Mouse (Mus musculus): Measurements from ENCODE around the gene Wipi1. TPM values are rescaled to one million over a fixed set of nuclear protein-coding genes. Genes with fewer than 3 reads are reported as not detected.

The Wipi1 gene
- polyA plus RNA-seq, 1 experiment from 2014 or later: 12.4 TPM

DNA sequence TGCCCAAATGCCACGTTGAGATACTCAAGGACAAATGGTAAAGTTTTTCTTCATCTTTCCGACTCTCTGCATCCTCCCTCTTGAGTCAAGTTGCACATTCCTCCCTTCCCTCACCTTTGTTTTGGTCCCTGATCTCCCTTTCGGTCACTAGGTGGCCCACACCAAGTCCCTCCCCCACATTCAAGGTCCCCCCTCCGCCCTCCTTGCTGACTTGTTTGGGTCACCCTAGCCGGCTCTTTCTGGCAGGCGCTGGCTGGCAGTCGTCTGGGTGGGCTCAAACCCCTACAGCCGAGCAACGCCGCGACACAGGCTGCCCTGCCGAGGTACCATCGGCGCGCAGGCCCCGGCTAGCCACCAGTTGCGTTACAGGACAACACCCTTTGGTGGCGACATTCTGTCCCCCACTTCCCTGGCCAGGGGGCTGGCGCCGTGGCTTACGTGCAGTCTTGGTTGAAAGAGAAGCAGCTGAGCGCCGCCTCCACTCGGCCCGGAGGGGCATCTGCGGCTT is 918 bp downstream of the Wipi1 start:
- Histone ChIP-seq H3K36me3 (ENCODE audit: control insufficient read depth, insufficient read depth, low read length) (no peaks in the 10 kb centered on the region), H3K4me2 (peak overlapping the region; percentile 85)
- no peak; the same call in 1 of the 2 replicates for ATAC-seq (ENCODE audit: low FRiP score)

DNA sequence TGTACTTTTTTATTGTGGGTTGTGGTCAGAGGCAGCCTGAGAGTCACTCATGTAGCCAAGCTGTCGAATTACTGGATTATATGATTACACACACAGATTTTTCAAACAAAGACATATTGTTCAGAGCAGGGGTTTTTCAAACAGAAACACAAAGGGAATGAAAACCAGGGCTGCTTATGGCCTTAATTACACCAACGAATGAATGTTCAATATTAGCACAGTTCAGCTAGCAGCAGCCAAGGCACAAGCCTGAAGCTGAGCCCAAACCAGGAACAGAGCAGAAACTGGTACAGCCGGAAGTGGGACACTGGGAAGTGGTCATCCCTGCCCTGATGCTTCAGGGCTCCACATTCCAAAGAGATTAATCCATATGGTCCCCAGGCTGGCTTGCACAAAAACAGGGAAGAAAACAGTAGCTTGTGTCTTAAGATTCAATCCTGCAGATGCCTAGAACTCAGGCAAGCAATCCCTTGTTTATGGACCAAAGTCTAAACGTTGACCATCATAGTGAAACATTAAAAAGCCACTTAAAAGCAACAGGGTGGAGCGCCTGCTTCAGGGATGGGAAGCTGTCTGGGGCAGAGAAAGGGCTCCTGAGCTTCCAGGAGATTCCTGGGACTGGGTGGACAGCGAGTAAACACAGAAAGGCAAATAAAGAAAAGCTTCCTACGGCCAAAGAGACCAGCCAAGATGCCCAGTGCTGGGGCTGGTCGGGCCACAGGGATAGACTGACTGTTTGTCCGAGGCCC is 1.5 kb downstream of the Wipi1 start:
- Histone ChIP-seq H3K4me3 (ENCODE audit: low read depth, low read length) (peak overlapping the region; percentile 65), H3K36me3 (ENCODE audit: control insufficient read depth, insufficient read depth, low read length) (no peaks in the 10 kb centered on the region), H3K4me2 (peak overlapping the region; percentile 85), H3K4me1 (ENCODE audit: control insufficient read depth, insufficient read depth, low read length) (peaks cover 12% of the 10 kb centered on the region), H3K9me3 (ENCODE audit: control insufficient read depth, low read length) (no peaks in the 10 kb centered on the region), H3K27ac (ENCODE audit: low read depth, low read length) (no peak overlapping the region), H3K9ac (ENCODE audit: low read length) (peak overlapping the region; percentile 64), H3K27me3 (ENCODE audit: control insufficient read depth, insufficient read depth, low read length) (no peaks in the 10 kb centered on the region)
- 18% methylated on average over 9 of the region's 9 CpGs for WGBS
- no peak for ATAC-seq (ENCODE audit: low FRiP score)
- DNase-seq (ENCODE audit: low spot score, missing footprints): no peak

More for the DNA sequence above, 918 bp downstream of the Wipi1 start:
- H3K27me3 ChIP-seq (ENCODE audit: control insufficient read depth, insufficient read depth, low read length): no peaks in the 10 kb centered on the region
- H3K4me3 ChIP-seq (ENCODE audit: low read depth, low read length): peak overlapping the region; percentile 65
- peaks cover 12% of the 10 kb centered on the region for H3K4me1 ChIP-seq (ENCODE audit: control insufficient read depth, insufficient read depth, low read length)
- H3K9ac ChIP-seq (ENCODE audit: low read length): peak overlapping the region; percentile 64
- under 1% methylated on average over 23 of the region's 26 CpGs for WGBS
- H3K27ac ChIP-seq (ENCODE audit: low read depth, low read length): no peak overlapping the region
- no peaks in the 10 kb centered on the region for H3K9me3 ChIP-seq (ENCODE audit: control insufficient read depth, low read length)
- no peak for DNase-seq (ENCODE audit: low spot score, missing footprints)

DNA sequence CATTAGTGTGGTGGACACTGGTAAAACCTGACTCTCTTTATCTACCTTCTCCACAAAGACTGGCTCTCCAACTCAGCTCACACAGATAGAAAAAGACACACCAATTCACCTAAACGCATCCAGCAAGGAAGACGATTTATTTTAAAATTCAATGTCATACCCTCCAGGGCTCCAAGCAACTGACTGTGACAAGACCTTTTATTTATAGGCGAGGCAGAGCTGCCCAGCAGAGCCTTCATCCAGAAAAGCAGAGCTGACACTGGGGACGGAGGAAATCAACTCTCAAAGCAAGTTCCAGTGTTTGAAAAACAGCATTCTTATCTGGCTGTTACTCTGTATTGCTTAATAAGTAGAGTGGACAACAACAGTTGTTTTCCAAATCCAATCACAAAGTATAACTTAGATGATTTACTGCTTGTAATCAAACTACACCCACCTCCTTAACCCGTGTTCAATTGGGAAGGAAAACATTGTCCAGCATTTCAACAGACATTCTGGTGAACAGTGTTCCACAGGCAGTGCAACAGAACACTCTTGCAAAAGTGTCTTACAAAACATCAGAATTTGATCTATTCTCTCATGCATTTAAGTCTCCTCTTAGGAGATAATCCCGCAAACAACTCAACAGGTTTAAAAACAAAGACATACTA is 2.7 kb downstream of the Wipi1 start:
- H3K9ac ChIP-seq (ENCODE audit: low read length): no peak overlapping the region
- 71% methylated on average over 6 of the region's 6 CpGs for WGBS
- H3K4me3 ChIP-seq (ENCODE audit: low read depth, low read length): no peak overlapping the region
- DNase-seq (ENCODE audit: low spot score, missing footprints): no peak
- no peak for ATAC-seq (ENCODE audit: low FRiP score)
- H3K4me1 ChIP-seq (ENCODE audit: control insufficient read depth, insufficient read depth, low read length): peaks cover 12% of the 10 kb centered on the region
- H3K4me2 ChIP-seq: no peak overlapping the region
- no peak overlapping the region for H3K27ac ChIP-seq (ENCODE audit: low read depth, low read length)
- no peaks in the 10 kb centered on the region for H3K36me3 ChIP-seq (ENCODE audit: control insufficient read depth, insufficient read depth, low read length)
- H3K27me3 ChIP-seq (ENCODE audit: control insufficient read depth, insufficient read depth, low read length): no peaks in the 10 kb centered on the region
- H3K9me3 ChIP-seq (ENCODE audit: control insufficient read depth, low read length): no peaks in the 10 kb centered on the region

DNA sequence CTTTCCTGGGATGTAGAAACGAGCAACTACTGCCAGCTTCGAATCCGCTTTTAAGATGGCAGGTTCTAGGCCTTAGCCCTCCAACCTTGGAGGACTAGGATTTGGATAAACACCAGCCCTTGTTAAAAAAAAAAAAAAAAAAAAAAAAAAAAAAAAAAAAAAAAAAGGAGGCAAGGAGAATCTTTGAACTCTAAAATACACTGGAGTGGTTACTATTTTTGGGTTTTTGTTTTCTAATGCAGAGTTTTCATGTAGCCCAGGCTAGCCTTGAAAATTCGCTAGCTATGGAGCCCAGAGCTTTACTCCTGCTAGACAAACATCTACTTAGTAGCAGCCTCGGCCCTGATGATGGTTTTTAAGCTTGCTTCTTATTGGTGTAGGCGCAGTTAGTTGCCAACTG is 4.2 kb downstream of the Wipi1 start:
- H3K27ac ChIP-seq (ENCODE audit: low read depth, low read length): no peak overlapping the region
- no peaks in the 10 kb centered on the region for H3K9me3 ChIP-seq (ENCODE audit: control insufficient read depth, low read length)
- H3K36me3 ChIP-seq (ENCODE audit: control insufficient read depth, insufficient read depth, low read length): no peaks in the 10 kb centered on the region
- ATAC-seq (ENCODE audit: low FRiP score): no peak
- H3K9ac ChIP-seq (ENCODE audit: low read length): no peak overlapping the region
- H3K4me2 ChIP-seq: no peak overlapping the region
- H3K27me3 ChIP-seq (ENCODE audit: control insufficient read depth, insufficient read depth, low read length): no peaks in the 10 kb centered on the region
- H3K4me1 ChIP-seq (ENCODE audit: control insufficient read depth, insufficient read depth, low read length): peaks cover 12% of the 10 kb centered on the region
- H3K4me3 ChIP-seq (ENCODE audit: low read depth, low read length): no peak overlapping the region
- no peak for DNase-seq (ENCODE audit: low spot score, missing footprints)
- 81% methylated on average over 6 of the region's 6 CpGs for whole genome bisulfite sequencing

DNA sequence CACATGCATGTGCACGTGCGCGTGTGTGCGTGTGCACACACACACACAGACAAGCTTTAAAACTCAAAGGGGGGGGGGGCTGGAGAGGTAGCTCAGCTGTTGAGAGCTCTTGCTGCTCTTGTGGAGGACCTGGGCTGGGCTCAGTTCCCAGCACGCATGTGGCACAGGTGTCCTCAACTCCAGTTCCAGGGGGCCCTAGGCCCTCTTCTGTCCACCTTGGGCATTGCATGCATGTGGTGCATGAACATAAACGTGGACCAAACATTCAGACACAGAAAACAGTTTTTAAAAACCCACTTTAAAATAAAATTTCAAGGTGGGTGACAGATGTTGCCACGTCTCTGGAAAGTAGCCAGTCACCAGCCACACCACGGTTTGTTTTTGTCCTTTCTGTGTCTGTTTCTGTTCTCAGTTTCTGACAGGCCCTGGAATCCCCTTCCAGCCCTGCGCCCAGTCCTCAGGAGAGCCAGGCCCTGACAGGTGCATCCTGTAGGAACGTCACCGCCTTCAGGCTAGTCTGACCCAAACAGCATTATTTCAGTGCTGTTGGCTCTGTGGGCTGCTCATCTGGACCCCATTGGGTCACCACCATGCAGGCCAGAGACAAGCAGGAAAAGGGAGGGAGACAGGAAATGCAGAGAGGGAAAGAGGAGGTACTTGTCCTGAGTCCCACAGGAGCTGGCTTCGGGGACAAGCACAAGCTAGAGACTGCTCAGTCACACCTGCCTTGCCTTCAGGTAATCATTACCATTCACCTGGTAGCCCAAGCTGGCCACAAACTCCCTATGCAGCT is 12.8 kb downstream of the Wipi1 start:
- no peak overlapping the region for H3K27ac ChIP-seq (ENCODE audit: low read depth, low read length)
- DNase-seq (ENCODE audit: low spot score, missing footprints): no peak
- H3K9me3 ChIP-seq (ENCODE audit: control insufficient read depth, low read length): no peaks in the 10 kb centered on the region
- no peaks in the 10 kb centered on the region for H3K36me3 ChIP-seq (ENCODE audit: control insufficient read depth, insufficient read depth, low read length)
- no peak for ATAC-seq (ENCODE audit: low FRiP score)
- 87% methylated on average over 12 of the region's 12 CpGs for WGBS
- no peaks in the 10 kb centered on the region for H3K27me3 ChIP-seq (ENCODE audit: control insufficient read depth, insufficient read depth, low read length)
- no peaks in the 10 kb centered on the region for H3K4me1 ChIP-seq (ENCODE audit: control insufficient read depth, insufficient read depth, low read length)
- H3K4me3 ChIP-seq (ENCODE audit: low read depth, low read length): no peak overlapping the region
- H3K4me2 ChIP-seq: no peak overlapping the region
- no peak overlapping the region for H3K9ac ChIP-seq (ENCODE audit: low read length)

DNA sequence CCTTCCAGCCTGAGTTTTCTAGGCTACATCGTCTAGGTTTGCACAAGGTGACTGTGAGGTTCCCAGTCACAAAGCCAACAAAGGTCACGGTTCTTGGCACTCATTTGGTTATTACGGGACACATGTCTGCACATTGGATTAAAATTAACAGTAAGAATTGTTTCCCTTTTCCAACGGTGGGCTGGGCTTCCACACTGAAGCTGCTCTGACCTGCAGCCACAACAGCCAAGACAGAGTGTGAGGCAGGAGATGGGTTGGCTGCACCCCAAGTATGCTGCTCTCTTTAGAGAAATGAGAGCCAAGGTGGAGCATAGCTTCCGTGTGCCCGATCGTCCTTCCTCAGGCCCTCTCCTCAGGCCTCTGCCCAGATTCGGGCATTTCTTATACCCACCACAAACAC is 17.0 kb downstream of the Wipi1 start:
- H3K4me2 ChIP-seq: no peak overlapping the region
- no peak overlapping the region for H3K27ac ChIP-seq (ENCODE audit: low read depth, low read length)
- no peaks in the 10 kb centered on the region for H3K4me1 ChIP-seq (ENCODE audit: control insufficient read depth, insufficient read depth, low read length)
- ATAC-seq (ENCODE audit: low FRiP score) (no peak), DNase-seq (ENCODE audit: low spot score, missing footprints) (no peak)
- no peaks in the 10 kb centered on the region for H3K27me3 ChIP-seq (ENCODE audit: control insufficient read depth, insufficient read depth, low read length)
- H3K9me3 ChIP-seq (ENCODE audit: control insufficient read depth, low read length): no peaks in the 10 kb centered on the region
- H3K36me3 ChIP-seq (ENCODE audit: control insufficient read depth, insufficient read depth, low read length): no peaks in the 10 kb centered on the region
- no peak overlapping the region for H3K4me3 ChIP-seq (ENCODE audit: low read depth, low read length)
- 93% methylated on average over 8 of the region's 8 CpGs for WGBS
- no peak overlapping the region for H3K9ac ChIP-seq (ENCODE audit: low read length)

DNA sequence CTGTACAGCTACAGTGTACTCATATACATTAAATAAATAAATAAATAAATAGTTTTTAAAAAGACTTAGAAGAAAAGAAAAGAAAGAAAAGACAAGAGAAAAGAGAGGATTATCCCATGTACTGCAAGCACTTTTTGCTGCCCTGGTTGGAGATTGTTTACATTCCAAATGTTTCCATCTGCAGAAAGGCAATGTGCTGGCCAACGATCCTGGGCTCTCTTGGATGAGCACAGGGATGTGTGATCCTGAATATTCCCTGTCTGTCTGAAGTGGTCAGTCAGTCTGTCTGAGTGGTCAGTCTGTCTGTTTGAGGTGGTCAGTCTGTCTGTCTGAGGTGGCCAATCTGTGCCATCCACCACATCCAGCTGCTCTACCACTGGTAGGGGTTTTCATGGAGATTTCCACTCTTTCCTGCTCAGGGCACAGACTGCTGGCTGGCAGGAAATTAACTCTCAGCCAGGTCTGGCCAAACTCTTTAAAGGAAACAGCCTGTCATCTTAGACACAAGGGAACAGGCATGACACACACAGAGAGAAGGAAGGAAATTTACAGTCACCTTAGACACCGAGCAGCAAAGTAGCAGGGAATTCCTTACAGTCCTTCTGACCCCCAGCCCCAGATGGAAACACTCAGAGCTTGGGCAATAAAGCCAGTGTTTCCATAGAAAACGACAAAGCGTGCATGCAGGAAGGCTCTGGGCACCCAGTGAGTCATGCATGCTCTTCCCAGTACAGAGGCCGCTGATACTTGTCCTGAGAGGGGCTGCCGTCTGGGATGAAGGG is 18.4 kb downstream of the Wipi1 start:
- ATAC-seq (ENCODE audit: low FRiP score): no peak

DNA sequence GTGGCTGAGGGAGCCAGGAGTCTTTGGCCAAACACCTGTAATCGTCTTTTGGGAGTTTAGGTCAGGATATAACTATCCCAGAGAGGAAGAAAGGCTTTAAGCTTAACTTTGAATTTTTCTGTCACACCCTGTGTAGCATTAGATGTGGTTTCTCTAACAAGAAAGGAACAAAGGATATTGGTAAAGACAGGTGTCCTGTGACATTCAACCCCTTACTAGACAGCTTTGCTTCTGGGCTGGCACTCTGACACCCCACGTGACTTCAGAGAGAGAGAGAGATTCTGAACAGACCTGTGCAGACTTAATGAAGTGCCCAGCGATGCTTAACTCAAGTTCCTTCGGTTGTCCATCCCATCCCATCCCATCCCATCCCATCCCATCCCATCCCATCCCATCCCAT is 20.3 kb downstream of the Wipi1 start:
- no peak for DNase-seq (ENCODE audit: low spot score, missing footprints)
- Histone ChIP-seq H3K9me3 (ENCODE audit: control insufficient read depth, low read length) (no peaks in the 10 kb centered on the region), H3K27me3 (ENCODE audit: control insufficient read depth, insufficient read depth, low read length) (no peaks in the 10 kb centered on the region), H3K36me3 (ENCODE audit: control insufficient read depth, insufficient read depth, low read length) (no peaks in the 10 kb centered on the region), H3K27ac (ENCODE audit: low read depth, low read length) (no peak overlapping the region), H3K4me2 (no peak overlapping the region), H3K4me3 (ENCODE audit: low read depth, low read length) (no peak overlapping the region), H3K4me1 (ENCODE audit: control insufficient read depth, insufficient read depth, low read length) (no peaks in the 10 kb centered on the region), H3K9ac (ENCODE audit: low read length) (no peak overlapping the region)
- 81% methylated on average over 4 of the region's 4 CpGs for WGBS
- no peak for ATAC-seq (ENCODE audit: low FRiP score)

More for the DNA sequence above, 18.4 kb downstream of the Wipi1 start:
- Histone ChIP-seq H3K27ac (ENCODE audit: low read depth, low read length) (no peak overlapping the region), H3K27me3 (ENCODE audit: control insufficient read depth, insufficient read depth, low read length) (no peaks in the 10 kb centered on the region), H3K4me2 (no peak overlapping the region), H3K9me3 (ENCODE audit: control insufficient read depth, low read length) (no peaks in the 10 kb centered on the region), H3K4me1 (ENCODE audit: control insufficient read depth, insufficient read depth, low read length) (no peaks in the 10 kb centered on the region), H3K4me3 (ENCODE audit: low read depth, low read length) (no peak overlapping the region), H3K36me3 (ENCODE audit: control insufficient read depth, insufficient read depth, low read length) (no peaks in the 10 kb centered on the region), H3K9ac (ENCODE audit: low read length) (no peak overlapping the region)
- 80% methylated on average over 6 of the region's 6 CpGs for WGBS
- no peak for DNase-seq (ENCODE audit: low spot score, missing footprints)

All from midbrain, embryonic 11.5 days (tissue).